In the genomic region with DNA sequence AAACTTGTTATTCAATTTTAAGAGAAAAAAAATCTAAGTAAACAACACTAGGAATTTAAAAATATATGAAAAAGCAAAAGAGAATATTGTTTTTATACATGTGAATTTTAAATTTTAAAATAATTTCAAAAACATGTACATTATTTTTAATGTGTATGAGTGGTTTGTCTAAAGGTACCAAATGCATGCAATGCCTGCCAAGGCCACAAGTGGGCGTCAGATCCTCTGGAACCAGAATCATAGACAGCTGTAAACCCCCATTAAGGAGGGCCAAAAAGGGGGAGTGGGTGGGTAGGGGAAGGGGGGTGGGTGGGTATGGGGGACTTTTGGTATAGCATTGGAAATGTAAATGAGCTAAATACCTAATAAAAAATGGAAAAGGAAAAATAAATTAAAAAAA, we compare ENCODE assay signal across 8 mouse cellular contexts. TPM values are rescaled to one million over a fixed set of nuclear protein-coding genes. Genes with fewer than 3 reads are reported as not detected.
DNase-seq lines count a peak whose midpoint lies in the region; ATAC-seq lines count a peak whose summit lies in the region.

No protein-coding gene starts in this region.

- DNase-seq in cerebellum, adult 18-20 months: peak; percentile 23 to 35
- DNase-seq in cerebellum, adult 9-11 months: no peak
- DNase-seq in left cerebral cortex, postnatal 14 days (ENCODE audit: low spot score in 2 of 2): peak; percentile 26 to 30
- no peak for DNase-seq in left cerebral cortex, adult 11 months (ENCODE audit: low spot score)
- peak; percentile 70 for DNase-seq in naive thymus-derived CD4-positive, alpha-beta T cell, adult 2 months (ENCODE audit: low read depth)
- DNase-seq in left cerebral cortex, postnatal 36 days (ENCODE audit: low spot score in 2 of 2): no peak

- intact Hi-C loops in left cerebral cortex, postnatal 14 days (cut with DNase I): loop anchor here (5.0 to 10.0 kb wide), 2 partner anchors 85 to 152 kb away; partner anchors contain the start of gene Smim15
- intact Hi-C loops in left cerebral cortex, postnatal 36 days (cut with DNase I): loop anchor here (10.0 kb wide), 1 partner anchor 232 kb away; no protein-coding TSS in a partner anchor

- ATAC-seq in activated CD4-positive, CD25-positive, alpha-beta regulatory T cell, adult 4 months: peak; percentile 53
- ATAC-seq in granulocyte monocyte progenitor cell, adult 5-6 weeks (replicated peaks; ENCODE audit: poor library complexity, severe bottlenecking): peak; percentile 56; the same call in 1 of the 2 replicates

RNA-seq across cellular contexts. Expression of gene Ndufaf2, which starts 31.3 kb away (rescaled TPM):
- total RNA-seq in left cerebral cortex, postnatal 14 days (2021): 10 to 100 TPM; 20.3 to 22.0 TPM
- 10 to 100 TPM; 36.9 to 39.8 TPM for polyA plus RNA-seq in activated CD4-positive, CD25-positive, alpha-beta regulatory T cell, adult 4 months (2017; shearing (Covaris generic))
- total RNA-seq in granulocyte monocyte progenitor cell, adult 5-6 weeks (2014; fragmentation: Nextera tagmentation): 40.9 and 101 TPM in 2 replicates
- total RNA-seq in granulocyte monocyte progenitor cell, adult 5-6 weeks (2017): 69.2 and 69.6 TPM in 2 replicates
- 10 to 100 TPM; 20.3 to 21.4 TPM for total RNA-seq in left cerebral cortex, postnatal 36 days (2021)

RNA-seq across cellular contexts. Expression of gene Ercc8, which starts 31.4 kb away (rescaled TPM):
- 10 to 100 TPM; 19.9 to 24.0 TPM for total RNA-seq in left cerebral cortex, postnatal 14 days (2021)
- 10 to 100 TPM in 1 of 2 experiments, 1 to 10 TPM in 1; 8.3 to 10.7 TPM for polyA plus RNA-seq in activated CD4-positive, CD25-positive, alpha-beta regulatory T cell, adult 4 months (2017; shearing (Covaris generic))
- 18.1 and 21.1 TPM in 2 replicates for total RNA-seq in granulocyte monocyte progenitor cell, adult 5-6 weeks (2014; fragmentation: Nextera tagmentation)
- 12.4 and 13.5 TPM in 2 replicates for total RNA-seq in granulocyte monocyte progenitor cell, adult 5-6 weeks (2017)
- 10 to 100 TPM; 16.3 to 19.5 TPM for total RNA-seq in left cerebral cortex, postnatal 36 days (2021)

Comparison
In these comparisons a context has a peak if more than half of its experiments do, and no peak if none do; other contexts are left out.
1. DNase-seq: peak in cerebellum, adult 18-20 months (2 of 2), left cerebral cortex, postnatal 14 days (2 of 2) and naive thymus-derived CD4-positive, alpha-beta T cell, adult 2 months (single experiment); none in cerebellum, adult 9-11 months (single experiment), left cerebral cortex, adult 11 months (single experiment) and left cerebral cortex, postnatal 36 days (0 of 2).